Mouse (Mus musculus): Measurements from ENCODE around the gene Mettl26. TPM values are rescaled to one million over a fixed set of nuclear protein-coding genes. Genes with fewer than 3 reads are reported as not detected.

Gene Mettl26
- polyA plus RNA-seq, 1 experiment, result 77.3 TPM

GRCm38 (mm10) chr17:25860832-25861703, 13.8 kb upstream of the Mettl26 start, which contains the start of gene Wdr90:
Gene Wdr90 (minus strand): TSS chr17:25861501.
- peak within 1 kb of the TSS; percentile 55 for H3K4me3 ChIP-seq (ENCODE audit: control insufficient read depth, insufficient read depth, low read length)
- peaks cover 15% of the 10 kb centered on the region for H3K4me1 ChIP-seq (replicated peaks; ENCODE audit: control insufficient read depth, insufficient read depth, low read length)
- TF ChIP-seq POLR2A (IDR thresholded peaks at IDR 0.05; ENCODE audit: control insufficient read depth, extremely low read depth, insufficient read depth, low read length, poor library complexity), result peak; percentile 78
- peak; percentile 65; the same call in 1 of the 2 replicates for TF ChIP-seq CTCF (IDR thresholded peaks at IDR 0.05; ENCODE audit: borderline replicate concordance, control insufficient read depth, extremely low read depth, insufficient read depth, low read length, poor library complexity)
- peak within 1 kb of the TSS; percentile 45 for H3K27ac ChIP-seq (ENCODE audit: control insufficient read depth, insufficient read depth, low read length)
- no peaks in the 10 kb centered on the region for H3K36me3 ChIP-seq (ENCODE audit: control insufficient read depth, insufficient read depth, low read length)
- H3K27me3 ChIP-seq (ENCODE audit: control insufficient read depth, insufficient read depth, low read length), result no peaks in the 10 kb centered on the region
- WGBS, result 4% methylated on average over 65 of the region's 65 CpGs
- DNase-seq, result peak; percentile 90

GRCm38 (mm10) chr17:25861704-25862612, 12.9 kb upstream of the Mettl26 start:
- H3K4me3 ChIP-seq (ENCODE audit: control insufficient read depth, insufficient read depth, low read length), result peak overlapping the region; percentile 55
- H3K27ac ChIP-seq (ENCODE audit: control insufficient read depth, insufficient read depth, low read length), result peak overlapping the region; percentile 45
- H3K36me3 ChIP-seq (ENCODE audit: control insufficient read depth, insufficient read depth, low read length), result no peaks in the 10 kb centered on the region
- DNase-seq, result no peak
- H3K4me1 ChIP-seq (replicated peaks; ENCODE audit: control insufficient read depth, insufficient read depth, low read length), result peaks cover 15% of the 10 kb centered on the region
- H3K27me3 ChIP-seq (ENCODE audit: control insufficient read depth, insufficient read depth, low read length), result no peaks in the 10 kb centered on the region
- WGBS, result 18% methylated on average over 6 of the region's 6 CpGs
- TF ChIP-seq POLR2A (IDR thresholded peaks at IDR 0.05; ENCODE audit: control insufficient read depth, extremely low read depth, insufficient read depth, low read length, poor library complexity), result no peak

- no peaks in the 10 kb centered on the region for H3K36me3 ChIP-seq (ENCODE audit: control insufficient read depth, insufficient read depth, low read length)
- no peaks in the 10 kb centered on the region for H3K27me3 ChIP-seq (ENCODE audit: control insufficient read depth, insufficient read depth, low read length)
- TF ChIP-seq POLR2A (IDR thresholded peaks at IDR 0.05; ENCODE audit: control insufficient read depth, extremely low read depth, insufficient read depth, low read length, poor library complexity) (no peak), CTCF (IDR thresholded peaks at IDR 0.05; ENCODE audit: borderline replicate concordance, control insufficient read depth, extremely low read depth, insufficient read depth, low read length, poor library complexity) (no peak)
- H3K4me3 ChIP-seq (ENCODE audit: control insufficient read depth, insufficient read depth, low read length), result no peak overlapping the region
- WGBS, result 97% methylated on average over 6 of the region's 6 CpGs
- peaks cover 25% of the 10 kb centered on the region for H3K4me1 ChIP-seq (replicated peaks; ENCODE audit: control insufficient read depth, insufficient read depth, low read length)
- no peak for DNase-seq
- no peak overlapping the region for H3K27ac ChIP-seq (ENCODE audit: control insufficient read depth, insufficient read depth, low read length)
These were observed 11.2 kb upstream of the Mettl26 start for GRCm38 (mm10) chr17:25863681-25864080.

- Histone ChIP-seq H3K36me3 (ENCODE audit: control insufficient read depth, insufficient read depth, low read length) (no peaks in the 10 kb centered on the region), H3K27ac (ENCODE audit: control insufficient read depth, insufficient read depth, low read length) (no peak overlapping the region), H3K4me3 (ENCODE audit: control insufficient read depth, insufficient read depth, low read length) (no peak overlapping the region), H3K27me3 (ENCODE audit: control insufficient read depth, insufficient read depth, low read length) (no peaks in the 10 kb centered on the region), H3K4me1 (replicated peaks; ENCODE audit: control insufficient read depth, insufficient read depth, low read length) (peaks cover 27% of the 10 kb centered on the region)
- TF ChIP-seq CTCF (IDR thresholded peaks at IDR 0.05; ENCODE audit: borderline replicate concordance, control insufficient read depth, extremely low read depth, insufficient read depth, low read length, poor library complexity) (no peak), POLR2A (IDR thresholded peaks at IDR 0.05; ENCODE audit: control insufficient read depth, extremely low read depth, insufficient read depth, low read length, poor library complexity) (no peak)
- WGBS, result 96% methylated on average over 14 of the region's 14 CpGs
- no peak for DNase-seq
These were observed 10.6 kb upstream of the Mettl26 start for GRCm38 (mm10) chr17:25864311-25864710.

- TF ChIP-seq POLR2A (IDR thresholded peaks at IDR 0.05; ENCODE audit: control insufficient read depth, extremely low read depth, insufficient read depth, low read length, poor library complexity), result no peak
- no peak for TF ChIP-seq CTCF (IDR thresholded peaks at IDR 0.05; ENCODE audit: borderline replicate concordance, control insufficient read depth, extremely low read depth, insufficient read depth, low read length, poor library complexity)
- peaks cover 27% of the 10 kb centered on the region for H3K4me1 ChIP-seq (replicated peaks; ENCODE audit: control insufficient read depth, insufficient read depth, low read length)
These were observed 9.6 kb upstream of the Mettl26 start for GRCm38 (mm10) chr17:25865288-25865687.

GRCm38 (mm10) chr17:25866172-25866571, 8.7 kb upstream of the Mettl26 start:
- Histone ChIP-seq H3K4me3 (ENCODE audit: control insufficient read depth, insufficient read depth, low read length) (no peak overlapping the region), H3K27me3 (ENCODE audit: control insufficient read depth, insufficient read depth, low read length) (no peaks in the 10 kb centered on the region), H3K36me3 (ENCODE audit: control insufficient read depth, insufficient read depth, low read length) (no peaks in the 10 kb centered on the region), H3K4me1 (replicated peaks; ENCODE audit: control insufficient read depth, insufficient read depth, low read length) (peaks cover 19% of the 10 kb centered on the region), H3K27ac (ENCODE audit: control insufficient read depth, insufficient read depth, low read length) (no peak overlapping the region)
- WGBS, result 95% methylated on average over 3 of the region's 3 CpGs
- no peak for TF ChIP-seq CTCF (IDR thresholded peaks at IDR 0.05; ENCODE audit: borderline replicate concordance, control insufficient read depth, extremely low read depth, insufficient read depth, low read length, poor library complexity)
- no peak for TF ChIP-seq POLR2A (IDR thresholded peaks at IDR 0.05; ENCODE audit: control insufficient read depth, extremely low read depth, insufficient read depth, low read length, poor library complexity)
- no peak for DNase-seq

More at GRCm38 (mm10) chr17:25865288-25865687, 9.6 kb upstream of the Mettl26 start:
- 98% methylated on average over 11 of the region's 11 CpGs for WGBS
- DNase-seq, result no peak
- no peaks in the 10 kb centered on the region for H3K27me3 ChIP-seq (ENCODE audit: control insufficient read depth, insufficient read depth, low read length)
- no peak overlapping the region for H3K27ac ChIP-seq (ENCODE audit: control insufficient read depth, insufficient read depth, low read length)
- H3K4me3 ChIP-seq (ENCODE audit: control insufficient read depth, insufficient read depth, low read length), result no peak overlapping the region
- no peaks in the 10 kb centered on the region for H3K36me3 ChIP-seq (ENCODE audit: control insufficient read depth, insufficient read depth, low read length)
